Mouse (Mus musculus) CD4-positive, CD25-positive, alpha-beta regulatory T cell, adult 9 weeks (primary cell): ENCODE results near the gene Klk13. TPM values are rescaled to one million over a fixed set of nuclear protein-coding genes. Genes with fewer than 3 reads are reported as not detected.

ENCODE experiments used
- polyA plus RNA-seq: library from polyadenylated mRNA; unstranded; fragments of 100-300 nt; shearing (Covaris generic); gene quantifications from one replicate; pipeline ENCODE4 v1.2.1, GENCODE M21; 2017

Klk13 gene
- not detected for polyA plus RNA-seq

GRCm38 (mm10) chr7:43712267-43712666 is at the start of gene Klk13:
Gene Klk13, plus strand, starts transcription at chr7:43712567.

GRCm38 (mm10) chr7:43671809-43672580 is 40.4 kb upstream of the Klk13 start, which contains the start of gene Ctu1:
Gene Ctu1, plus strand, starts transcription at chr7:43672016.

GRCm38 (mm10) chr7:43690118-43690517 is 22.2 kb upstream of the Klk13 start, which contains the start of gene Klk14:
Gene Klk14, plus strand, starts transcription at chr7:43690418.

GRCm38 (mm10) chr7:43768597-43768996 is 56.2 kb downstream of the Klk13 start, which contains the start of gene Klk12:
Gene Klk12, plus strand, starts transcription at chr7:43768897.

GRCm38 (mm10) chr7:43774364-43774763 is 62.0 kb downstream of the Klk13 start, which contains the start of gene Klk11:
Gene Klk11, plus strand, starts transcription at chr7:43774604.

Other genes starting within 250 kb of the Klk13 start
- 2.9 TPM for gene Vsig10l, start 249.4 kb upstream of the Klk13 start, polyA plus RNA-seq
- gene Iglon5, start 222.5 kb upstream of the Klk13 start, polyA plus RNA-seq = 0.14 TPM
- not detected for gene 4931406B18Rik, start 206.6 kb upstream of the Klk13 start, polyA plus RNA-seq
- not detected for gene Cd33, start 168.1 kb upstream of the Klk13 start, polyA plus RNA-seq
- gene Zfp658, start 150.3 kb upstream of the Klk13 start, polyA plus RNA-seq = 8.7 TPM
- 16.0 TPM for gene Zfp719, start 133.0 kb upstream of the Klk13 start, polyA plus RNA-seq
- not detected for gene Zfp819, start 105.4 kb upstream of the Klk13 start, polyA plus RNA-seq
- not detected for gene Ceacam18, start 77.9 kb upstream of the Klk13 start, polyA plus RNA-seq
- gene Siglece, start 52.4 kb upstream of the Klk13 start, polyA plus RNA-seq = 0.93 TPM
- gene Ctu1, start 40.6 kb upstream of the Klk13 start, polyA plus RNA-seq = 3.1 TPM
- gene Klk14, start 22.1 kb upstream of the Klk13 start, polyA plus RNA-seq = not detected
- gene Klk12, start 56.3 kb downstream of the Klk13 start, polyA plus RNA-seq = not detected
- not detected for gene Klk11, start 62.0 kb downstream of the Klk13 start, polyA plus RNA-seq
- 0.33 TPM for gene Klk10, start 68.5 kb downstream of the Klk13 start, polyA plus RNA-seq
- 0.62 TPM for gene Klk9, start 79.3 kb downstream of the Klk13 start, polyA plus RNA-seq
- gene Klk8, start 85.0 kb downstream of the Klk13 start, polyA plus RNA-seq = 141 TPM
- not detected for gene Klk7, start 98.7 kb downstream of the Klk13 start, polyA plus RNA-seq
- not detected for gene Klk6, start 111.9 kb downstream of the Klk13 start, polyA plus RNA-seq
- not detected for gene Klk5, start 129.4 kb downstream of the Klk13 start, polyA plus RNA-seq
- gene Klk4, start 168.6 kb downstream of the Klk13 start, polyA plus RNA-seq = not detected
- not detected for gene Klk15, start 221.2 kb downstream of the Klk13 start, polyA plus RNA-seq
- not detected for gene Klk1b8, start 238.1 kb downstream of the Klk13 start, polyA plus RNA-seq